Mouse (Mus musculus) limb, embryonic 14.5 days (tissue): ENCODE results near the gene Anks1. TPM values are rescaled to one million over a fixed set of nuclear protein-coding genes. Genes with fewer than 3 reads are reported as not detected.

Experiments used
- ATAC-seq: fragments of 200-750 bp; cut with Nextera tagmentation; 2 replicates; pipeline ENCODE4 v1.8.0; 2017; ENCODE audit warnings: low read depth, moderate number of reproducible peaks, moderate TSS enrichment; ENCODE audit not compliant: low FRiP score
- DNase-seq: peaks from one replicate; pipeline ENCODE4 v3.0.0-alpha.2; 2015; ENCODE audit warnings: low spot score
- H3K27ac ChIP-seq: fragments of 300-500 bp; sonication (generic); replicated peaks from 2 replicates; pipeline ENCODE4 v1.5.1; 2014; ENCODE audit warnings: low read depth, mild to moderate bottlenecking, low read length, moderate library complexity, mixed read lengths
- H3K27me3 ChIP-seq: fragments of 300-500 bp; sonication (generic); 2 replicates; pipeline ENCODE4 v1.6.1; 2014; ENCODE audit warnings: low read length, mixed read lengths; ENCODE audit not compliant: control insufficient read depth, insufficient read depth
- H3K36me3 ChIP-seq: fragments of 300-500 bp; sonication (generic); 2 replicates; pipeline ENCODE4 v1.6.1; 2014; ENCODE audit warnings: mild to moderate bottlenecking, low read length, moderate library complexity, mixed read lengths; ENCODE audit not compliant: control insufficient read depth, insufficient read depth
- H3K4me1 ChIP-seq: fragments of 300-500 bp; sonication (generic); 2 replicates; pipeline ENCODE4 v1.6.1; 2014; ENCODE audit warnings: antibody characterized with exemption, low read length, mixed read lengths; ENCODE audit not compliant: control insufficient read depth, insufficient read depth
- H3K4me2 ChIP-seq: fragments of 300-500 bp; sonication (generic); replicated peaks from 2 replicates; pipeline ENCODE4 v1.6.1; 2014; ENCODE audit warnings: low read depth, mild to moderate bottlenecking, low read length, moderate library complexity; ENCODE audit not compliant: severe bottlenecking
- H3K4me3 ChIP-seq: fragments of 300-500 bp; sonication (generic); replicated peaks from 2 replicates; pipeline ENCODE4 v1.5.1; 2014; ENCODE audit warnings: low read length
- H3K9ac ChIP-seq: fragments of 300-500 bp; sonication (generic); 2 replicates; pipeline ENCODE4 v1.6.1; 2014; ENCODE audit warnings: mild to moderate bottlenecking, low read depth, low read length, moderate library complexity; ENCODE audit not compliant: severe bottlenecking
- H3K9me3 ChIP-seq: fragments of 300-500 bp; sonication (generic); 2 replicates; pipeline ENCODE4 v1.6.1; 2016; ENCODE audit warnings: low read length; ENCODE audit not compliant: control insufficient read depth
- POLR2A ChIP-seq: fragments of 200-500 bp; IDR thresholded peaks from 2 replicates; pipeline ENCODE4 v1.8.0; 2012; ENCODE audit warnings: inconsistent platforms, mild to moderate bottlenecking, moderate library complexity, borderline replicate concordance; ENCODE audit not compliant: insufficient read depth, insufficient read length; ENCODE audit errors: extremely low read depth
- WGBS: fragments of 180-500 bp; shearing (Covaris S2); extraction: QIAGEN DNeasy Blood & Tissue Kit; methylation state at CpG from one replicate; pipeline ENCODE4 v1.1.7; 2014; 5-methylcytosine and 5-hydroxymethylcytosine counted together
- polyA plus RNA-seq, 2 experiments: library from polyadenylated mRNA; depleted of rRNA in 1 of 2; stranded (reverse) in 1 of 2; unstranded in 1 of 2; fragments of >200 nt; fragmentation: Nextera tagmentation in 1 of 2; extraction: Ambion mirVana in 1 of 2; gene quantifications; 2 replicates each; pipeline versions ENCODE4 v1.2.1 to v1.2.3; 2012 to 2014

Gene Anks1
- polyA plus RNA-seq, 2 experiments = 14.6 to 40.6 TPM

- Histone ChIP-seq H3K9ac (0 out of 2 replicates have a peak overlapping the region, but pooled peaks have one; percentile 28), H3K27me3 (no peaks in the 10 kb centered on the region), H3K4me1 (peaks cover 48% of the 10 kb centered on the region), H3K4me2 (peak overlapping the region; percentile 46; the same call in 1 of the 2 replicates), H3K4me3 (0 out of 2 replicates have a peak overlapping the region, but pooled peaks have one; percentile 21), H3K27ac (no peak overlapping the region), H3K9me3 (no peaks in the 10 kb centered on the region), H3K36me3 (peaks cover 18% of the 10 kb centered on the region)
- 69% methylated on average over 10 of the region's 10 CpGs for WGBS
- no peak for TF ChIP-seq POLR2A
- ATAC-seq (no peak), DNase-seq (no peak)
Observed at GRCm38 (mm10) chr17:28009066-28009715, 100.1 kb downstream of the Anks1 start.

- Histone ChIP-seq H3K4me3 (no peak overlapping the region), H3K4me2 (no peak overlapping the region), H3K9me3 (no peaks in the 10 kb centered on the region), H3K27me3 (no peaks in the 10 kb centered on the region), H3K9ac (0 out of 2 replicates have a peak overlapping the region, but pooled peaks have one; percentile 28), H3K27ac (no peak overlapping the region), H3K36me3 (peaks cover 18% of the 10 kb centered on the region), H3K4me1 (peaks cover 49% of the 10 kb centered on the region)
- ATAC-seq (no peak), DNase-seq (no peak)
- TF ChIP-seq POLR2A = no peak
- WGBS = 88% methylated on average over 7 of the region's 7 CpGs
Observed at GRCm38 (mm10) chr17:28009716-28010114, 100.6 kb downstream of the Anks1 start.

GRCm38 (mm10) chr17:28010925-28011324, 101.8 kb downstream of the Anks1 start:
- Histone ChIP-seq H3K4me3 (no peak overlapping the region), H3K9ac (no peak overlapping the region), H3K4me2 (no peak overlapping the region), H3K27me3 (no peaks in the 10 kb centered on the region), H3K4me1 (peaks cover 55% of the 10 kb centered on the region), H3K36me3 (peaks cover 18% of the 10 kb centered on the region), H3K9me3 (no peaks in the 10 kb centered on the region), H3K27ac (no peak overlapping the region)
- no peak for TF ChIP-seq POLR2A
- 100% methylated on average over 2 of the region's 2 CpGs for WGBS
- DNase-seq (no peak), ATAC-seq (no peak)

- H3K4me1 ChIP-seq = peaks cover 36% of the 10 kb centered on the region
- TF ChIP-seq POLR2A = no peak
- H3K27me3 ChIP-seq = no peaks in the 10 kb centered on the region
- H3K4me3 ChIP-seq = no peak overlapping the region
- ATAC-seq = no peak
- DNase-seq = no peak
- H3K27ac ChIP-seq = peak overlapping the region; percentile 38; the same call in 1 of the 2 replicates
- H3K4me2 ChIP-seq = peak overlapping the region; percentile 17; the same call in 1 of the 2 replicates
- H3K36me3 ChIP-seq = peaks cover 18% of the 10 kb centered on the region
- no peaks in the 10 kb centered on the region for H3K9me3 ChIP-seq
- H3K9ac ChIP-seq = no peak overlapping the region
- WGBS = 74% methylated on average over 6 of the region's 6 CpGs
Observed at GRCm38 (mm10) chr17:28012851-28013250, 103.7 kb downstream of the Anks1 start.

- no peak overlapping the region; the same call in 1 of the 2 replicates for H3K4me3 ChIP-seq
- no peak for TF ChIP-seq POLR2A
- peak; percentile 88 for ATAC-seq
- no peaks in the 10 kb centered on the region for H3K9me3 ChIP-seq
- peak; percentile 80 for DNase-seq
- H3K4me1 ChIP-seq = peaks cover 31% of the 10 kb centered on the region
- no peaks in the 10 kb centered on the region for H3K27me3 ChIP-seq
- H3K36me3 ChIP-seq = peaks cover 12% of the 10 kb centered on the region
- H3K4me2 ChIP-seq = peak overlapping the region; percentile 17; the same call in 1 of the 2 replicates
- H3K9ac ChIP-seq = peak overlapping the region; percentile 16; the same call in 1 of the 2 replicates
- 22% methylated on average over 12 of the region's 12 CpGs for whole genome bisulfite sequencing
- 0 out of 2 replicates have a peak overlapping the region, but pooled peaks have one; percentile 33 for H3K27ac ChIP-seq
Observed at GRCm38 (mm10) chr17:28013259-28013875, 104.3 kb downstream of the Anks1 start.
